Mouse (Mus musculus): ENCODE results near the gene Dennd5b.

The Dennd5b gene

DNA sequence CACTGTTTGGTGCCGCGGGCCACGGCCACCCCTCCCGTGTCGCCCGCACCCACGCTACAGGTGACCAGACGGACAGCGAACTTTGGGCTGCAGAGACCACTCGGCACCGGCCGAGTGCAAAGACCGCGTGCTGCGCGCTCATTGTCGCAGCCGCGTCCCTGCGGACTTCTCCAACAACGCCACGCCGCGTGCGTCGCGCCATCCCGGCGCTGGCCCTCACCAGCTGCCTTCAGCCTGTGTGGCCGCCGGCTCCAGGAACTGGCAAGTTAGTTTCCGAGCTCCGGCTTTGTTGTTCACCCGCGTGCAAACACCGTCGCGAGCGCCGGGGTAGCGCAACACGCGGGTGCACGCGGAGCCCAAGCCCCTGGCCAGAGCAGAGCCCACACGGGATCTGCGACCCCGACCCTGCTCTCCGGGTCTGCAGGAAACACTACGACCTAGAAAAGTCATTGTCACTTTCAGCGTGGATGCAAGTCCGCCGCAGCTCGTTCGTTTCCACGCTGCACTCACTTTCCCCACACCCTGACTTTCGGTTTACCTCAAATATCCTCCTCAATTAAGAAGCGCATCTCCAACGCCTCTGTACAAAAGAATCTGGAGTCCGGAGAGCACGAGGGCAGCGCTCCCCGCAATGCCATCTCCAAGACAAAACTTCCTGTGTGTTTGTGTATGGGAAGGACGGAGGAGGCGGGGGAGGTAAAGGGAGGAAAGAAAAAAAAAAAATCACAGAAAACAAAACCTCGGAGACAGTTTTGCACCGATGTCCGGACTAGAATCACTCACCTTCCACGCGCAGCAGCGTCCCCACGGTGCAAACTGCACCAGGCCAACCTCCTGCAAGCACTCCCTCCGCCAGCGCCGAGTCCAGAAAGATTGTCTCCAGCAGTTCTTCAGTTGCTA, 155.7 kb downstream of the Dennd5b start:
- peak; percentile 55 for DNase-seq

DNA sequence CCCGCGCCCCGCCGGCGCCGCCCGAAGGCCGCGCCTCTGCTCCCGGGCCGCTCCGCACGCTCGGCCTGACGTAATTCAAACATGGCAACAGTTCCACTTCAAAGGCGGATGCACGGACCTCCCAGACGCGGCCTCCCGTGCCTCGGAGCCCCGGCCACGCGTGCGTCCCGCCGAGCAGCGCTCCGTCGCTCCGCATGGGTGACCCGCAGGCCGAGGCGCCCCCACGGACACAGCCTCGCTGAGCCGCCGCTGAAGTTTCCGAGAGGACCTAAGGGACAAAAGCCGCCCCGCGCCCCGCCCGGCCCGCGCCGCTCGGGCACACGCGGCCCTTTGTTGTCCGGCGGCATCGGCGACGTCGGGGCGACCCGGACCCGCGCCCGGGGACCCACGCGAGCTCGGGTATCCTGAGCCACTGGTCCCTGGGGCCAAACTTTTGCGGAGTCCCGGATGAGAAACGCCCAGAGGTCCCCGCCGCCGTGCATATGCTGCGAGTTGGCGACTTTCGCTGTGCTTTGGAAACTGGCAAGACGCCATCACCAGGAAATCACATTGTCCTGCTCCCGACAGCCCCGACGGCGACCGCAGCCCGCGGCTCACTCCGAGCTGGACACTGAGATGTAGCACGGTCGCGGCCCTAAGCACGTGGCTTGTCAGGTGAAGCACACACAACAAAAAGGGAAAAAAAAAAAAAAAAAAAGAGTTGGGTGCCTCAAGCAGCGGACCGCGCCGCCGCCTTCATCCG, 156.5 kb downstream of the Dennd5b start:
- DNase-seq, result peak; percentile 69

GRCm38 (mm10) chr6:148944344-148944766, 157.1 kb downstream of the Dennd5b start:
- DNase-seq, result no peak

GRCm38 (mm10) chr6:148943695-148944094, 157.8 kb downstream of the Dennd5b start:
- DNase-seq, result no peak

DNA sequence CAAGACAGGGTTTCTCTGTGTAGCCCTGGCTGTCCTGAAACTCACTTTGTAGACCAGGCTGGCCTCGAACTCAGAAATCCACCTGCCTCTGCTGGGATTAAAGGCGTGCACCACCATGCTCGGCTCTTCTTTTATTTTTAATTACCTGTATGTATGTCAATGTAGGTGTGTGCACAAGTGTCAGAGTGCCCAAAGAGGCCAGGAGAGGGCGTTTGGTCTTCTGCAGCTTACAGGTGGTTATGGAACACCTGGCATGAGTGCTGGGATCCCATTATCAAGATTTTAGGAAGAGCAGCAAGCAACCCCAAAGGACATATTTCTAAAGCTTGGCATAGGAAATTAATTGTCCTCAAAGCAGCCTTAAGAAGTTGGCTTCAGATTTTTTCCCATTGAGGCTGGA, 159.1 kb downstream of the Dennd5b start:
- no peak for DNase-seq

- no peak for DNase-seq
Observed at GRCm38 (mm10) chr6:148941880-148942279, 159.6 kb downstream of the Dennd5b start.

- peak; percentile 44 for DNase-seq
Observed at GRCm38 (mm10) chr6:148940383-148940782, 161.1 kb downstream of the Dennd5b start.

Data from thymus, postnatal 25 days (tissue).